Mouse (Mus musculus) CD4-positive, CD25-positive, alpha-beta regulatory T cell, adult 9 weeks (primary cell): ENCODE data around the gene Ssxb6. TPM values are rescaled to one million over a fixed set of nuclear protein-coding genes. Genes with fewer than 3 reads are reported as not detected.

Experiments
- polyA plus RNA-seq: library from polyadenylated mRNA; unstranded; fragments of 100-300 nt; shearing (Covaris generic); gene quantifications from one replicate; pipeline ENCODE4 v1.2.1, GENCODE M21; 2017

Gene Ssxb6
- not detected for polyA plus RNA-seq

DNA sequence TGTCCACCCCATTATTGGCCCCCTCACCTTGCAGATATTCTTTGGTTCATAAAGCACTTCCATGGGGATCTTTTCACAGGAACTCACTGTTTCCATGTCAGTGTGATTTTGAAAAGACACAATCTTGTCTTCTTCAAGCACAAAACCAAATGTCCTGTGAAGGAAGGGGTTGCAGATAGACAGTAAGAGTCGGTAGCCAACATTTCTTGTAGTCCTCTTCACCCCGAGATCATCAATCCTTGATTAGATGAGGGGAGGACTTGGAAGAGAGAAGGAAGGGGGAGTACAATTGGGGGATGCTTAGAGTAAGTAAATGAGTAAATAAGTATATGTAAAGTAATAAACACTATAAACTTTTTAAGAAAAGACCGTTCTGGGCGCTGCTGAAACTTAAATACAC is at the start of gene Ssxb6:
TSS of gene Ssxb6 (minus strand) at position 101 of the 400 bp plus-strand sequence.

DNA sequence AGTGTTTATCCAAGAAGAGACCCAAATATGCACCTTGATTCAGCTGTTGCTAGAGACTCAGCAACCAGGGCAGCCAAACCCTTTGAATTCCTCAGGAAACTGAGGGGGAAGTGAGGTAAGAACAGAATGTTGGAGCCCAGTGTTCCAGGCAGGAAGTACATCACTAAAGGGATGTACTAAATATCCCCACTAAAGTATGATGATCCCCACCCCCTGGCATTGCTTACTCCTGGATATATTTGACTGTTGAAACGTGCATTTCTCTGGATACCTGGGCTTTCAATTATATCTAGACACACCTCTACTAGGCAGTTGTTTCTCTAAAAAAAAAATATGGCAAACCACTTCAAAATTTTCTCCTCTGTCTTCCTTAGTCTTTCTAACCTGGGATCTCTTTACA is 43.7 kb upstream of the Ssxb6 start, which contains the start of gene Ssxb3:
TSS of gene Ssxb3 (minus strand) at position 101 of the 400 bp plus-strand sequence.

DNA sequence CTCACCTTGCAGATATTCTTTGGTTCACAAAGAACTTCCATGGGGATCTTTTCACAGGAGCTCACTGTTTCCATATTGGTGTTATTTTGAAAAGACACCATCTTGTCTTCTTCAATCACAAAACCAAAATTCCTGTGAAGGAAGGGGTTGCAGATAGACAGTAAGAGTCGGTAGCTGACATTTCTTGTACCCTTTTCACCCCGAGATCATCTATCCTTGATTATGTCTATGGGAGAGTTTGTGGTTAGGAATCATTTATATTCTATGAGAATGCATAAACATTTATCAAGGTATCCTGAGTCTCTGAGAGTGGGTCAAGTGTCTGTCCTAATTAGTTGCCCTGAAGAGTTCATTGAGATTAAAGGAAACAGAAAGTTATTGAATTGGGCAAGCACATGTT is 23.2 kb downstream of the Ssxb6 start, which contains the start of gene Gm14459:
TSS of gene Gm14459 (minus strand) at position 101 of the 400 bp plus-strand sequence.

Other genes starting within 250 kb of the Ssxb6 start
- not detected for gene Ssxb10, start 220.8 kb downstream of the Ssxb6 start, polyA plus RNA-seq
- gene Ssxb9, start 181.3 kb downstream of the Ssxb6 start, polyA plus RNA-seq, result not detected
- not detected for gene Ssxb1, start 134.9 kb downstream of the Ssxb6 start, polyA plus RNA-seq
- gene Ssxb2, start 86.5 kb downstream of the Ssxb6 start, polyA plus RNA-seq, result not detected
- not detected for gene Gm14459, start 23.3 kb downstream of the Ssxb6 start, polyA plus RNA-seq
- gene Ssxb3, start 43.6 kb upstream of the Ssxb6 start, polyA plus RNA-seq, result not detected
- not detected for gene Ssxb8, start 142.6 kb upstream of the Ssxb6 start, polyA plus RNA-seq
- gene Ssx9, start 200.2 kb upstream of the Ssxb6 start, polyA plus RNA-seq, result not detected